Mouse (Mus musculus): ENCODE results near the gene Trim45.

DNA sequence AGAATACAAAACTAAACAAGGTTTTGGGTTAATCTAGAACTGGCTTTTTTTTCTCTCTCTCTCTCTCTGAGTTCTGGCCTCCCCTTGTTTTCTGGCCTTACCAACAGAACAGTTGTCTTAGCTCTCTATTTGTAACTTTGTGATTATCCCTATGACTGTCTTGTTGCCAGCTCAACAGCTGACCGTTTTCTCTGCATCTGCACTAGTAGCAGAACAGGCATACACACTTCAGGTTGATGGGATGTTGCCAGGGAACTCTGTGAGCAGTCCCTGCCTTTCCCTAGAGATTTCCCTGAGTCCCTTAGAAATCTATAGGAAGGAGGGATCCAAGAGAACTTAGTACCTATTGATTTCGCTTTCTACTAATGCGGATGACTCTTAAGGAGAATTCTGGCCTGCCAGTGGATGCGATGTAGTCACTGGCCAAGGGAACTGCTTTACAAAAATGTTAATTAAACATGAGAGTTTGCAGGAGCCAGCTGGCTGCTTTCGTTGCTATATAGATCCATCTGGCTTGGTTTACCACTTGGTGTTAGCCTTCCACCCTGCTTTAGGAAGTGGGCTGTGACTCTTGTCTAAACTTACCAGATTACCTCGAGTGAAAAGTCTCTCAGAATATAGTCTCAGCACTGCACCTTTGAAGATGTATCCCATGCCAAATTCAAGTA, 2.2 kb downstream of the Trim45 start:
- TF ChIP-seq CTCF (IDR thresholded peaks at IDR 0.05; ENCODE audit: borderline replicate concordance, insufficient read depth, low read depth, low read length), result no peak
- TF ChIP-seq POLR2A (IDR thresholded peaks at IDR 0.05; ENCODE audit: borderline replicate concordance, insufficient read depth, low read length), result no peak
